Mouse (Mus musculus) liver, embryonic 13.5 days (tissue): Measurements from ENCODE around the gene Hand1. TPM values are rescaled to one million over a fixed set of nuclear protein-coding genes. Genes with fewer than 3 reads are reported as not detected.
A peak's percentile ranks its signal among the peaks of the same experiment; 100 is the strongest.
"Not testable (repeated sequence)": the region's sequence is repeated elsewhere in the genome, so short reads cannot be mapped to it uniquely, and the experiment has no call there.

Experiments
- ATAC-seq: fragments of 200-750 bp; cut with Nextera tagmentation; 2 replicates; pipeline ENCODE4 v1.8.0; 2017; ENCODE audit warnings: low read depth, mild to moderate bottlenecking, moderate number of reproducible peaks, moderate library complexity
- DNase-seq: peaks from one replicate; pipeline ENCODE4 v3.0.0; 2022
- H3K27ac ChIP-seq: fragments of 300-500 bp; sonication (generic); 2 replicates; pipeline ENCODE4 v1.5.1; 2015; ENCODE audit warnings: moderate library complexity, mild to moderate bottlenecking, inconsistent platforms
- H3K27me3 ChIP-seq: fragments of 300-500 bp; sonication (generic); 2 replicates; pipeline ENCODE4 v1.6.1; 2015; ENCODE audit warnings: mild to moderate bottlenecking, inconsistent platforms
- H3K36me3 ChIP-seq: fragments of 300-500 bp; sonication (generic); 2 replicates; pipeline ENCODE4 v1.6.1; 2015; ENCODE audit warnings: mild to moderate bottlenecking, inconsistent platforms
- H3K4me1 ChIP-seq: fragments of 300-500 bp; sonication (generic); replicated peaks from 2 replicates; pipeline ENCODE4 v1.6.1; 2015; ENCODE audit warnings: inconsistent platforms
- H3K4me2 ChIP-seq: fragments of 300-500 bp; sonication (generic); 2 replicates; pipeline ENCODE4 v1.6.1; 2015; ENCODE audit warnings: inconsistent platforms, mild to moderate bottlenecking, moderate library complexity
- H3K4me3 ChIP-seq: fragments of 300-500 bp; sonication (generic); replicated peaks from 2 replicates; pipeline ENCODE4 v1.5.1; 2015; ENCODE audit warnings: mild to moderate bottlenecking, inconsistent platforms
- H3K9ac ChIP-seq: fragments of 300-500 bp; sonication (generic); 2 replicates; pipeline ENCODE4 v1.6.1; 2015; ENCODE audit warnings: mild to moderate bottlenecking, inconsistent platforms
- H3K9me3 ChIP-seq: fragments of 300-500 bp; sonication (generic); replicated peaks from 2 replicates; pipeline ENCODE4 v1.6.1; 2016; ENCODE audit warnings: inconsistent platforms
- whole genome bisulfite sequencing: fragments of 180-500 bp; shearing (Covaris S2); methylation state at CpG from one replicate; pipeline ENCODE4 v1.1.7; 2015; ENCODE audit not compliant: insufficient replicate concordance; 5-methylcytosine and 5-hydroxymethylcytosine counted together
- polyA plus RNA-seq: library from polyadenylated mRNA; unstranded; fragments of >200 nt; fragmentation: Nextera tagmentation; extraction: Ambion mirVana; gene quantifications from 2 replicates; pipeline ENCODE4 v1.2.1, GENCODE M21; 2015

The Hand1 gene
- polyA plus RNA-seq, 1 experiment from 2014 or later: 0.48 TPM

DNA sequence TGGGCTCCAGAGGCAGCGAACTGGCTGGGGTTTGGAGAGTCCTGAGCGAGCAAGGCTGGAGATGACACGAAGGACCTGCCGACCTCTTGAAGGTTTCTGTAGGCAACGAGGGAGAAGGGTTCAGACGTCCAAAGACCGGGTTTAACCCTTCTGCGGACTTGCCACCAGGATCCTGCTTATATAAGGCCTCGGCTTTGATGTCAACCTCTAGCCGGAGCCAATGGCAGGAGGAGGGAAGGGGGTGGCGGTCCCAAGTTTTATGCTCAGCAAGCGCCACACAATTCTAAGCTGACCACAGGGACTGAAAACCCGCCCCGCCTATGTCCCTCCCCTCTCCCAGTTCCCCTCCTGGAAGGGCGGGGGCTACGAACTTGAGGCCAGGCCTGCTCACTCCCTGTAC, 757 bp downstream of the Hand1 start:
- 9% methylated on average over 16 of the region's 16 CpGs for WGBS
- no peaks in the 10 kb centered on the region for H3K36me3 ChIP-seq
- DNase-seq (no peak), ATAC-seq (no peak)
- peaks cover 99% of the 10 kb centered on the region for H3K27me3 ChIP-seq
- H3K4me3 ChIP-seq: no peak overlapping the region
- no peaks in the 10 kb centered on the region for H3K9me3 ChIP-seq
- H3K4me1 ChIP-seq: peaks cover 9% of the 10 kb centered on the region
- no peak overlapping the region for H3K4me2 ChIP-seq
- no peak overlapping the region for H3K27ac ChIP-seq
- H3K9ac ChIP-seq: no peak overlapping the region

GRCm38 (mm10) chr11:57831281-57831781, 1.3 kb downstream of the Hand1 start:
- Histone ChIP-seq H3K27me3 (peaks cover 99% of the 10 kb centered on the region), H3K36me3 (no peaks in the 10 kb centered on the region), H3K9me3 (no peaks in the 10 kb centered on the region), H3K4me3 (no peak overlapping the region), H3K27ac (no peak overlapping the region), H3K9ac (no peak overlapping the region), H3K4me2 (no peak overlapping the region), H3K4me1 (peaks cover 9% of the 10 kb centered on the region)
- WGBS: 6% methylated on average over 31 of the region's 31 CpGs
- ATAC-seq (no peak), DNase-seq (no peak)

DNA sequence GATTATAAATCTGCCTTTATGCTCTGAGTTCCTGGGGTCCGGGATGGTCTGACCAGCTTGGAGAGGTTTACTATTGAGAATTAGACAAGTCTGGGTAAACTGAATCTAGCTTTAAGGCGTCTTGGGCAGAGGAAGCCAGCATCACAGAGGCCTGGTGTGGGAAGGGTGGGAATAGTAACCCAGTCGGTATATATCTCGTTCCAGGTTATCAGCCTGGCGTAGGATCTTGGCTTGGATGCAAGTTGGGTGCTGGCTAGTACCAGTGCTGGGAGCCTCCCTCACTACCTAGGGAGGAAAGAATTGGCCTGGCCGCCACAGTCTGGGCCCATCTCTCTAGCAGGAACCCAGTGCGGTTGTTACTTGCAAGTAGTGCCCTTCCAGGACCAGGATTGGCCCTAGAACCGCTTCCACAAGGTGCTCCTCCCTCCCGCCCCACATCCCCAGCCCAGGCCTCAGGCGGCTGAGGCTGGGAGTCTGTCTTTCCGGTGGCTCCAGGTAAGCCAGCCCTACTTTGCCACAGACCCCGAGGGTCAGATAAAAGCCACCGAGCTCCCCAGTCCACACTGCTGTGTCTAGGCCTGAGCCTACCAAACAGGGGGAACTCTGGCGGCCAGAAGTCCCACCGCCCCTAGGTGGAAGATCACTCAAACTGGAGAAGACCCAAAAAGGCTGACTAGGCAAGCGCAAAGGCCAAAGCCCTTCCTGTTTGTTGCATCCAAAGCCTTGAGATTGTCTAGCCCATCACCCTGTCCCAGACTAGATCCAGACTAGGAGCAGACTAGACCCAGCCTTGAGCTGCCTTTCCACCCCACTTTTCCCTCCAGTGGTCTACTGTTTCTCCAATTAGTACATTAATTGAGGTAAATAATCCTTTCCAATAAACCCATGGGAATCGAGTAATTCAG, 2.5 kb downstream of the Hand1 start:
- 26% methylated on average over 17 of the region's 17 CpGs for WGBS
- DNase-seq: no peak

DNA sequence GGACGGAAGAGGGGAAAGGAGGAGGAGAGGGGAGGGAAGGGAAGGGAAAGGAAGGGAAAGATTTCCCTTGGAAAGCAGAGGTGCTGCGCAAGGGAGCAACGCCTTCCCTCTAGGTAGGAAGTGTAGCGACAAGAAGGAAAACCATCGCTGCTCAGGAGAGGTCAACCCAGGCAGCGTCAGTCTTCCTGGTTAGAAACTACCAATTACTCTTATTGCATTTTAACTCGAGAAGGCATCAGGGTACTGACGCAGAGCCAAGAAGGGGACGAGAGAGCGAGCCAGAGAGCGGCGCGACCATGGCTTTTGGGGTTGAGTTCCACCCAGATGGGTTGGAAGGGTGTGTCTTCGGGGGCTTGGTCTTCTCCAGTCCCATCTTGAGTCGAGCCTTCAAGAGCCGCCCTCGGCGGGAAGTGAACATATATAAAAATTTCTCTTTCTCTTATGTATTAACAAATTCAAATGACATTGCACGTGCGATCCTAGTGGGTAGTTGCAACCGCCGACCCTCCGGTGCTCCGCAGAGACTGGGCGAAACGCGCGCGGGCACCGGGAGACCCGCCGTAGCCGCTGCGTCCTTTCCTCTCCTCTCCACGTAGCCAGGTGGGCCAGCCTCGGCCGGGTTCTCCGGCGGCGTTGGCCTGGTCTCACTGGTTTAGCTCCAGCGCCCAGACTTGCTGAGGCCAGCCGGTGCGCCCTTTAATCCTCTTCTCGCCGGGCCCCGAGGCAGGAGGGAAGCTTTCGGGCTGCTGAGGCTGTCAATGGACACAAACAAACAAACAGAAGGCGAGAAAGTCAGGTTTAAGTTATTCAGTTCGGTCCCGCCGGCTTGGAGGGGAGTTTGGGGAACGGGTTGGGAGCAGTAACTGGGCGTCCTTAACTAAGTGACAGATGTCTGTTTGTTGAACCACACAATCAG, 3.4 kb downstream of the Hand1 start:
- H3K4me1 ChIP-seq: peaks cover 9% of the 10 kb centered on the region
- H3K9me3 ChIP-seq: no peaks in the 10 kb centered on the region
- 3% methylated on average over 53 of the region's 53 CpGs for WGBS
- DNase-seq: no peak
- no peak overlapping the region for H3K9ac ChIP-seq
- no peaks in the 10 kb centered on the region for H3K36me3 ChIP-seq
- no peak overlapping the region for H3K4me2 ChIP-seq
- peaks cover 96% of the 10 kb centered on the region for H3K27me3 ChIP-seq
- no peak for ATAC-seq
- no peak overlapping the region for H3K4me3 ChIP-seq
- H3K27ac ChIP-seq: no peak overlapping the region

More for the DNA sequence above, 2.5 kb downstream of the Hand1 start:
- peaks cover 9% of the 10 kb centered on the region for H3K4me1 ChIP-seq
- no peak for ATAC-seq
- H3K9ac ChIP-seq: no peak overlapping the region
- H3K4me3 ChIP-seq: no peak overlapping the region
- no peak overlapping the region for H3K4me2 ChIP-seq
- no peaks in the 10 kb centered on the region for H3K36me3 ChIP-seq
- peaks cover 98% of the 10 kb centered on the region for H3K27me3 ChIP-seq
- H3K27ac ChIP-seq: no peak overlapping the region
- H3K9me3 ChIP-seq: no peaks in the 10 kb centered on the region

GRCm38 (mm10) chr11:57827915-57828545, 4.6 kb downstream of the Hand1 start:
- peaks cover 85% of the 10 kb centered on the region for H3K27me3 ChIP-seq
- peak overlapping the region; percentile 22; the same call in 1 of the 2 replicates for H3K9ac ChIP-seq
- H3K36me3 ChIP-seq: no peaks in the 10 kb centered on the region
- DNase-seq: no peak
- H3K9me3 ChIP-seq: no peaks in the 10 kb centered on the region
- peak overlapping the region; percentile 47 for H3K4me2 ChIP-seq
- 1% methylated on average over 33 of the region's 33 CpGs for WGBS
- H3K4me3 ChIP-seq: peak overlapping the region; percentile 33
- H3K4me1 ChIP-seq: peaks cover 15% of the 10 kb centered on the region
- ATAC-seq: no peak
- no peak overlapping the region for H3K27ac ChIP-seq

GRCm38 (mm10) chr11:57827048-57827914, 5.3 kb downstream of the Hand1 start:
- H3K9ac ChIP-seq: peak overlapping the region; percentile 22; the same call in 1 of the 2 replicates
- H3K4me1 ChIP-seq: peaks cover 15% of the 10 kb centered on the region
- H3K9me3 ChIP-seq: no peaks in the 10 kb centered on the region
- DNase-seq (no peak), ATAC-seq (no peak)
- 2% methylated on average over 40 of the region's 41 CpGs for whole genome bisulfite sequencing
- no peak overlapping the region for H3K27ac ChIP-seq
- H3K4me2 ChIP-seq: peak overlapping the region; percentile 47
- peak overlapping the region; percentile 33 for H3K4me3 ChIP-seq
- H3K27me3 ChIP-seq: peaks cover 77% of the 10 kb centered on the region
- H3K36me3 ChIP-seq: no peaks in the 10 kb centered on the region

DNA sequence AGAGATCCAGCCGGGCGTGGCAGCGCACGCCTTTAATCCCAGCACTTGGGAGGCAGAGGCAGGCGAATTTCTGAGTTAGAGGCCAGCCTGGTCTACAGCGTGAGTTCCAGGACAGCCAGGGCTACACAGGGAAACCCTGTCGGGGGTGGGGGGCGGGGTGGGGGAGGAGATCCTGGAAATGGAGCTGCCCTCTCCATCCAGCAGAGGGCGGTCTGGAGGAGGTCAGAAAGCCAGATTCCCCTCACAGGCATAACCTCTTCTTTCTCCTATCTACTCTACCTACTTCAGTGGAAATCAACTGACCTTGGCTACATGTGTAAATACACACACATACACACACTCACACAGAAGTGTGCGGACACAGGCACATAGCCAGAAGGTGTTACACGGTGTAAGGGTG, 7.4 kb downstream of the Hand1 start:
- not testable (repeated sequence) for H3K9me3 ChIP-seq, H3K36me3 ChIP-seq, H3K9ac ChIP-seq, ATAC-seq, H3K4me3 ChIP-seq, H3K4me2 ChIP-seq, DNase-seq, H3K27ac ChIP-seq
- peaks cover 57% of the 10 kb centered on the region for H3K27me3 ChIP-seq
- H3K4me1 ChIP-seq: peaks cover 15% of the 10 kb centered on the region
- WGBS: 42% methylated on average over 11 of the region's 11 CpGs

DNA sequence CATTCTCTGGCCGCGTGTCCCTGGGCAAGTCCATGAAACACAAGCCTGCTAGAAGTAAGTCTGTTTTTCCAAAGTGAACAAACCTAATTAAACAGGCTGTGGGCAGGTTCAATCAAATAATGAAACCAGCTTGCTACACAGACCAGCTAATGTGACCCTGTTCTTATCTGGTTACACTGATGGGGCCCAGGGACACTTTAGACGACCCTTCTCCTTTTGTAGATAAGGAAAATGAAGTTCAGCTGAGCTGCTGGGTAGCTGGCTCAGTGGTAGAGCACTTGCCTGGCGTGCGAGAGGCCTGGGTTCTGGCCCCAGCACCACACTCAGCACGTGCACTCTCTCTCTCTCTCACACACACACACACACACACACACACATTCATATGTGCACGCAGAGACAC, 8.9 kb downstream of the Hand1 start:
- WGBS: 47% methylated on average over 7 of the region's 7 CpGs
- H3K36me3 ChIP-seq: no peaks in the 10 kb centered on the region
- H3K4me2 ChIP-seq: no peak overlapping the region
- no peaks in the 10 kb centered on the region for H3K9me3 ChIP-seq
- DNase-seq: no peak
- H3K27ac ChIP-seq: no peak overlapping the region
- H3K4me1 ChIP-seq: peaks cover 15% of the 10 kb centered on the region
- peaks cover 41% of the 10 kb centered on the region for H3K27me3 ChIP-seq
- no peak overlapping the region for H3K9ac ChIP-seq
- H3K4me3 ChIP-seq: no peak overlapping the region
- no peak for ATAC-seq

- not testable (repeated sequence) for H3K27ac ChIP-seq, H3K4me2 ChIP-seq, H3K36me3 ChIP-seq, ATAC-seq, DNase-seq, H3K9me3 ChIP-seq, H3K4me3 ChIP-seq, H3K9ac ChIP-seq
- H3K4me1 ChIP-seq: peaks cover 15% of the 10 kb centered on the region
- 75% methylated on average over 2 of the region's 2 CpGs for WGBS
- H3K27me3 ChIP-seq: peaks cover 36% of the 10 kb centered on the region
These were observed 9.5 kb downstream of the Hand1 start for GRCm38 (mm10) chr11:57823159-57823558.

DNA sequence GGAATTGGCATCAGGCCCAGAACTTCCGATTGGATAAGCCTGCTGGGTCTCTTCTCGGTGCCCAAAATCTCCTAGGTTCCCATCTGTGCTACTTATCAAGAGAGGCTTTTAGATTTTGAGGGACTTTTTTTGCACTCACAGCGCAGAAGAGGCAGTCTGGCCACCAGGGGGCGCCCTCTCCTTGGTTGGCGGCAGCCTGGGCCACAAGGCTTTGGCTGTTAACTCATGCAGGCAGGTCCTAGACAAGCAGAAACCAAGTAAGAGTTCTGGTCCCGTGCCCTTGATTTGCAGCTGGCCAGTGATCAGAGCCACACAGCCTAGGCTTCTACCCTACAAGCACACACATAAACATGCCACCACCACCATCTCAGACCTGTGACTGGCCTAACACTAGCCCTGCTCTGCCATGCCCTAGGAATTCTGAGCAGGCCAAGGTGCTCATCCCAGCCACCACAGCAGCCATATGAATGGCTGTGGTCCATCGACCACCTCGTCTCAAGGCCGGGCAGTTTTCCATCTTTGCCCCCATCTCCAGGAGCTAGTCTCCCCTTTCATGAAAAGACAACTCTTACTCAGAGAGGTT, 12.5 kb downstream of the Hand1 start:
- no peak overlapping the region for H3K4me3 ChIP-seq
- ATAC-seq (peak; percentile 20; the same call in 1 of the 2 replicates), DNase-seq (peak; percentile 63)
- H3K9ac ChIP-seq: no peak overlapping the region
- no peaks in the 10 kb centered on the region for H3K36me3 ChIP-seq
- H3K27ac ChIP-seq: no peak overlapping the region
- no peaks in the 10 kb centered on the region for H3K9me3 ChIP-seq
- H3K4me1 ChIP-seq: peaks cover 11% of the 10 kb centered on the region
- H3K4me2 ChIP-seq: no peak overlapping the region
- H3K27me3 ChIP-seq: peaks cover 10% of the 10 kb centered on the region
- 22% methylated on average over 9 of the region's 9 CpGs for WGBS
